Mouse (Mus musculus): Measurements from ENCODE around the gene Calm4.

- TF ChIP-seq POLR2A (IDR thresholded peaks at IDR 0.05; ENCODE audit: control insufficient read depth, extremely low read depth, insufficient read depth, low read length, poor library complexity) (no peak), CTCF (IDR thresholded peaks at IDR 0.05; ENCODE audit: borderline replicate concordance, control insufficient read depth, extremely low read depth, insufficient read depth, low read length, poor library complexity) (no peak)
These were observed 48.0 kb upstream of the Calm4 start for GRCm38 (mm10) chr13:3789531-3789930.
